Mouse (Mus musculus): ENCODE data around the gene Vmn2r-ps159. TPM values are rescaled to one million over a fixed set of nuclear protein-coding genes. Genes with fewer than 3 reads are reported as not detected.
"Not testable (repeated sequence)": the region's sequence is repeated elsewhere in the genome, so short reads cannot be mapped to it uniquely, and the experiment has no call there.

Gene Vmn2r-ps159
- not detected in 2 replicates for polyA plus RNA-seq (2016; fragmentation: Nextera tagmentation; extraction: Ambion mirVana)

- H3K9me3 ChIP-seq; H3K4me2 ChIP-seq; H3K4me1 ChIP-seq; H3K36me3 ChIP-seq (replicated peaks); H3K27ac ChIP-seq; H3K4me3 ChIP-seq (replicated peaks); ATAC-seq (ENCODE audit: low FRiP score); H3K27me3 ChIP-seq; H3K9ac ChIP-seq: not testable (repeated sequence)
- WGBS, result 74% methylated on average over 3 of the region's 3 CpGs
These were observed at the start of gene Vmn2r-ps159 for GRCm38 (mm10) chr4:156330803-156331202. TSS of gene Vmn2r-ps159 (plus strand) at chr4:156331103.

GRCm38 (mm10) chr4:156341601-156342504 is 10.9 kb downstream of the Vmn2r-ps159 start:
- not testable (repeated sequence) for H3K36me3 ChIP-seq (replicated peaks); H3K27ac ChIP-seq; H3K4me1 ChIP-seq; H3K9ac ChIP-seq; H3K4me2 ChIP-seq; H3K4me3 ChIP-seq (replicated peaks); H3K27me3 ChIP-seq
- peak; percentile 58; the same call in 1 of the 2 replicates for ATAC-seq (ENCODE audit: low FRiP score)
- peaks cover 26% of the 10 kb centered on the region for H3K9me3 ChIP-seq
- 78% methylated on average over 4 of the region's 4 CpGs for WGBS

GRCm38 (mm10) chr4:156342569-156343325 is 11.8 kb downstream of the Vmn2r-ps159 start:
- Histone ChIP-seq H3K36me3 (replicated peaks) (no peaks in the 10 kb centered on the region), H3K27me3 (no peaks in the 10 kb centered on the region), H3K9me3 (peaks cover 26% of the 10 kb centered on the region), H3K9ac (no peak overlapping the region), H3K27ac (no peak overlapping the region), H3K4me2 (no peak overlapping the region), H3K4me1 (no peaks in the 10 kb centered on the region), H3K4me3 (replicated peaks) (no peak overlapping the region)
- ATAC-seq (ENCODE audit: low FRiP score), result peak; percentile 80
- WGBS, result 76% methylated on average over 2 of the region's 2 CpGs

- no peak overlapping the region for H3K27ac ChIP-seq
- H3K4me2 ChIP-seq, result no peak overlapping the region
- 84% methylated on average over 1 of the region's 1 CpGs for WGBS
- H3K27me3 ChIP-seq, result no peaks in the 10 kb centered on the region
- peak; percentile 45; the same call in 1 of the 2 replicates for ATAC-seq (ENCODE audit: low FRiP score)
- H3K36me3 ChIP-seq (replicated peaks), result no peaks in the 10 kb centered on the region
- no peaks in the 10 kb centered on the region for H3K4me1 ChIP-seq
- no peak overlapping the region for H3K9ac ChIP-seq
- peaks cover 26% of the 10 kb centered on the region for H3K9me3 ChIP-seq
- H3K4me3 ChIP-seq (replicated peaks), result no peak overlapping the region
These were observed 12.4 kb downstream of the Vmn2r-ps159 start for GRCm38 (mm10) chr4:156343332-156343731.

- peak; percentile 73; the same call in 1 of the 2 replicates for ATAC-seq (ENCODE audit: low FRiP score)
- H3K36me3 ChIP-seq (replicated peaks); H3K27ac ChIP-seq; H3K4me1 ChIP-seq; H3K4me2 ChIP-seq; H3K9ac ChIP-seq; H3K27me3 ChIP-seq; H3K4me3 ChIP-seq (replicated peaks); H3K9me3 ChIP-seq: not testable (repeated sequence)
- WGBS, result 66% methylated on average over 3 of the region's 3 CpGs
These were observed 26.0 kb downstream of the Vmn2r-ps159 start for GRCm38 (mm10) chr4:156356756-156357437.

Other genes starting within 250 kb of the Vmn2r-ps159 start
- 68.9 and 69.0 TPM in 2 replicates for gene 9430015G10Rik, start 221.1 kb upstream of the Vmn2r-ps159 start, polyA plus RNA-seq (2016; fragmentation: Nextera tagmentation; extraction: Ambion mirVana)
- gene Rnf223, start 200.6 kb upstream of the Vmn2r-ps159 start, polyA plus RNA-seq (2016; fragmentation: Nextera tagmentation; extraction: Ambion mirVana), result 1.2 and 1.3 TPM in 2 replicates
- gene Agrn, start 133.6 kb upstream of the Vmn2r-ps159 start, polyA plus RNA-seq (2016; fragmentation: Nextera tagmentation; extraction: Ambion mirVana), result 139 and 152 TPM in 2 replicates
- 0.64 and 0.79 TPM in 2 replicates for gene Isg15, start 130.3 kb upstream of the Vmn2r-ps159 start, polyA plus RNA-seq (2016; fragmentation: Nextera tagmentation; extraction: Ambion mirVana)
- 7.1 and 8.2 TPM in 2 replicates for gene AW011738, start 127.8 kb upstream of the Vmn2r-ps159 start, polyA plus RNA-seq (2016; fragmentation: Nextera tagmentation; extraction: Ambion mirVana)
- 2.1 and 2.4 TPM in 2 replicates for gene Perm1, start 115.2 kb upstream of the Vmn2r-ps159 start, polyA plus RNA-seq (2016; fragmentation: Nextera tagmentation; extraction: Ambion mirVana)
- gene Plekhn1, start 96.2 kb upstream of the Vmn2r-ps159 start, polyA plus RNA-seq (2016; fragmentation: Nextera tagmentation; extraction: Ambion mirVana), result 27.6 and 28.5 TPM in 2 replicates
- 90.4 and 95.7 TPM in 2 replicates for gene Noc2l, start 95.1 kb upstream of the Vmn2r-ps159 start, polyA plus RNA-seq (2016; fragmentation: Nextera tagmentation; extraction: Ambion mirVana)
- gene Samd11, start 75.4 kb upstream of the Vmn2r-ps159 start, polyA plus RNA-seq (2016; fragmentation: Nextera tagmentation; extraction: Ambion mirVana), result 0.95 and 2.0 TPM in 2 replicates

All from forebrain, embryonic 12.5 days (tissue).